Mouse (Mus musculus) ES-E14 (cell line): ENCODE results near the gene Nprl3.

ENCODE experiments used
- CHD2 ChIP-seq: IDR thresholded peaks from 2 replicates; pipeline ENCODE4 v1.6.1; 2014; ENCODE audit warnings: mild to moderate bottlenecking, low read depth, low read length, inconsistent platforms
- HCFC1 ChIP-seq: IDR thresholded peaks from 2 replicates; pipeline ENCODE4 v1.6.1; 2012; ENCODE audit warnings: low read length, inconsistent platforms, borderline replicate concordance; ENCODE audit not compliant: insufficient read depth
- MAFK ChIP-seq: IDR thresholded peaks from 2 replicates; pipeline ENCODE4 v1.6.1; 2014; ENCODE audit warnings: mild to moderate bottlenecking, low read depth, low read length, inconsistent platforms; ENCODE audit not compliant: insufficient read depth
- ZC3H11A ChIP-seq: IDR thresholded peaks from 2 replicates; pipeline ENCODE4 v1.6.1; 2012; ENCODE audit warnings: low read depth, mild to moderate bottlenecking, inconsistent platforms, low read length, borderline replicate concordance
- ZNF384 ChIP-seq: IDR thresholded peaks from 2 replicates; pipeline ENCODE4 v1.6.1; 2012; ENCODE audit warnings: low read depth, low read length, inconsistent platforms

DNA sequence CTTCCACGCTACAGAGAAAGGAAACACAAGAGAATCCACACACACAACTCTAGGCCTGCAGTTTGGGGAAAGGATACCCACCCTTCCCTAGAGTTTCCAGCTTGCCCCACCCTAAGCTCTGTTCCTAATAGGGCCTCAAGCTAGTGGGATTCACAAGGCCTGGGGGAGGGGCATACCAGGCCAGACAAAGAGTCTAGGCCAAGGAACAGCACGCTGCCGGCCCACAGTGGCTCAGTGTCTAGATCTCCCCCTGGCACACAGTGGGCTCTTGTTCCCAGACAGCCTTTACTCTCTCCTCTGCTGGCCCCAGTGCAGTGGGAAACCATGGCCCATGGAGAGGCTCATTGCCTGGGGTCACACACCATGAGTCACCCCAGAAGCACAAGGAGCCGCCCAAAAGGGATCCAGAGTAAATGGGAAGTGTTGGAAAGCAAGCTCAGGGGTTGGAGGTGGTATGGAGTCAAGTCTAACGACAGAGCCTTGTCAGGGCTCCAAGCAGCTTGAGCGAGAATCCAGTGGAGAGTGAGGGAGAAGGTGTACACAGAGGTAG is 48.9 kb downstream of the Nprl3 start:
- TF ChIP-seq CHD2 (no peak), HCFC1 (no peak), ZNF384 (no peak), MAFK (no peak), ZC3H11A (no peak)
